Mouse (Mus musculus) urinary bladder, postnatal 14 days (tissue): ENCODE data around the gene Tgfbr1.
A peak's percentile ranks its signal among the peaks of the same experiment; 100 is the strongest.

Source experiments
- DNase-seq: peaks from one replicate; pipeline ENCODE4 v3.0.0; 2021; ENCODE audit warnings: low spot score

Gene Tgfbr1

DNA sequence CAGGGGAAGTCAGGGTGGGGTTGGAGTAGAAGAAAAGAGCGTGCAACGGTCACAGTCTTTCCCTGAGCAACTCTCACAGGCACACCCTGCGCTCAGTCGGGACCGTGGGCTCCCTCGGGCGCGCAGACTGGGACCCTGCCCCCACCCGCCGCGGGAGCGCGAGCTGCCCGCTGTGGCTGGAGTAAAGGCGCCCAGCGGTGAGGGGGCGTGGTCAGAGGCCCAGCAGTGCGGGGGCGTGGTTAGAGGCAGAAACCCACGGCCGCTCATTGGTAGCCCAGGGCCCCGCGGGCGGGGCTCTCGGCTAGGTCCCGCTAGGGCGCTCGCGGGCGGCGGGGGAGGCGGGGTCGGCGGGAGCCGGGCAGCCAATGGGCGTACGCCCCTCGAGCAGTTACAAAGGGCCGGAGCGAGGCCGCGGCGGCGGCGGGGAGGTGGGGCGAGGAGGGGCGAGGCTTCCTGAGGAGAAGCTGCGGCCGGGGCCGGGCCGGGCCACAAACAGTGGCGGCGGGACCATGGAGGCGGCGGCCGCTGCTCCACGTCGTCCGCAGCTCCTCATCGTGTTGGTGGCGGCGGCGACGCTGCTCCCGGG is at the start of gene Tgfbr1:
Gene Tgfbr1, plus strand, starts transcription at position 420 of the 586 bp plus-strand sequence.
- DNase-seq: peak; percentile 99

DNA sequence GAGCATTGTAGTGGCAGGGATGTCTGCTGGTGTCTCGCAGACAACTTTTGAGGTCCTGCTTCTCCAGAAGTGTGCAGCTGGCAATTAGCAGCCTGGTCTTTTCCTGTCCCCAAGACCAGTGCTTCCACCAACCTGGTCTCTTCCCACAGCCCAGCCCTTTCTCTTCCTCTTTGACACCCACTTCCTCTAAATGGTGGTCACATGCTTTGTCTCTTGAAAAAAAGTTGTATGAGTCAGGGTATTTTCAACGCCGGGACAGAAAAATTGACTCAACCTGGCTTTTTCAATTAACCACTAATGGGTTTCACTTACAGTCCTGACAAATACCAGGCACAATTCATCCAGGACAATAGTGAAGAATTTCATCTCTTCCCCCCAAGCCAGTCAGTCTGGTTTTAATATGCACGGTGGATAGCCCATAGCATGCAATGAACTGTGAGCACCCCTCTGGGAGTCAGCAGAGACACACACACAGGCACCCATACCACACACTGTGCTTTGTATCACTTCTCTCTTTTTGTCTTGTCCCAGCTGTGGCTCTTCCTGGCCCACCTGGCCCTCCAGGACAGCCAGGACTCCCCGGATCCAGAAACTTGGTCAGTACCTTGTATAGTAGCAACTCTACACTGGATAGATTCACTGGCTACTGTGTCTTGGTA is 49.6 kb upstream of the Tgfbr1 start:
- no peak for DNase-seq

DNA sequence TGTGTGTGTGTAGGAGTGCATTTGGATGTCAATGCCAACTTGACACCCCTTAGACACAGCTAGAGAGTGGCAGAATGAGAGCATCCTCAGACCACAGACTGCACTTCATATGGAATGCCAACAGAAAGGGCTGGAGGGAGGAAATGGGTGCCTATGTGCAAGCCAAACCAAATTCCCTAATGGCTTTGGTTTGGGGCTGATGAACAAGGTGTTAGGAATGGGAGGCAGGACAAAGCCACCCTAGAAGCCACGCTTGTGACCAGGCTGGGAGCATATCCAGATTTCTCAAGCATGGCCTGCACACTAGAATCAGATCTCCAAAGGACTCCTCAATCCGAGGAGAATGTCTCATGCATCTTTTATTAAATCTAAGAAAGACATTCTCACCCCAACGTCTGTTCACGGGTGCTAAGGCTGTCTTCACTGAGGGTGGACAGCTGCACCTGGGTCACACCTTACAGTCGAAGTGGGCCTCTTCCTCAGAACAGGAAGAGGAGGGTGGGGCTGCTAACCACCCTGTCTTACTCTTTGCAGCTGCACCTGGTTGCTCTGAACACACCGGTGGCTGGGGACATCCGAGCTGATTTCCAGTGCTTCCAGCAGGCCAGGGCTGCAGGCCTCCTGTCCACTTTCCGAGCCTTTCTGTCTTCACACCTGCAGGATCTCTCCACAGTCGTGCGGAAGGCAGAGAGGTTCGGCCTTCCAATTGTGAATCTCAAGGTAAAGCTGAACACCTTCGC is 43.0 kb upstream of the Tgfbr1 start:
- no peak for DNase-seq

DNA sequence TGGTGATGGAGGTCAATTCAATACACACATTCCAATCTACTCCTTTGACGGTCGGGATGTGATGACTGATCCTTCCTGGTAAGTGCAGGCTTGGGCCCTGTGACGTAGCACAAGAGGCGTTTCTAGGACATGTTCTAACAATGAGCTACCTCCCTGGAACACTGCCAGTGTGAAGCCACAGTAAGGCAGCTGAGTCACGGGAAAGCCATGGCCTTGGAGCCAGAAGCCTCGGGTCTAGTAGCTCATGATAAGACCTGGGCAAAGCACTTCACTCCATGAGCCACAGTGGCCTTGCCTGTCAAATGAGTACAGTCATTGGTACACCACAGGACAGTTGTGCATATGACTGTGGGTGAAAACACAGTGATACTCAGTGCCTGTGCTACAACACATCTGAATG is 42.2 kb upstream of the Tgfbr1 start:
- peak; percentile 83 for DNase-seq

DNA sequence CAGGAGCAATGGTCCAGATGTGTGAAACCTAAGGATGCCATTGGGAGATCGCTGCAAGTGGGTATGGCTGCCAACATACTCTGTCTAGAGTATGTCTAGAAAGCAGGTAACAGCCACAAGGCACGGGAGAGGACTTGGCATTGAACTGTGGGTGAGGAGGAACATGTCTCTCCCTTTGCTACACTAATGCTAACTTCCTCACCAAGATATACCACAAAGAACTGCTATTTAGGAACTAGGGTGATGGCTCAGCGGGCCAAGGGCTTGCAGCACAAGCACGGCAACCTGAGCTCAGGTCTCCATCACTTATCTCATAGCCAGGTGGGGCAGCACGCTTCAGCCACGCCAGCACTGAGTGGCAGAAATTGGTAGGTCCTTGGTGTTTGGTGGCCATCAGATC is 41.6 kb upstream of the Tgfbr1 start:
- DNase-seq: no peak

DNA sequence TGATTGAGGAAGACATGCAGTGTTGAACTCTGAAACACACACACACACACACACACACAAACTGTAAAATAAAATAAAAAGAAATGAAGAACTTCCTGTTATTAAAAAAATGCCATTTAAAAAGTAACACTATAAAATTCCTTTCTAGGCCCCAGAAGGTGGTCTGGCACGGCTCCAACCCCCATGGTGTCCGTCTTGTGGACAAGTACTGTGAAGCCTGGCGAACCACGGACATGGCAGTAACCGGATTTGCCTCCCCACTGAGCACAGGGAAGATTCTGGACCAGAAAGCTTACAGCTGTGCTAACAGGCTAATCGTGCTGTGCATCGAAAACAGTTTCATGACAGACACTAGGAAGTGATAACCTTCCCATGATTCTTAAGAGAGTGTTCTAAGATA is 41.1 kb upstream of the Tgfbr1 start:
- no peak for DNase-seq

DNA sequence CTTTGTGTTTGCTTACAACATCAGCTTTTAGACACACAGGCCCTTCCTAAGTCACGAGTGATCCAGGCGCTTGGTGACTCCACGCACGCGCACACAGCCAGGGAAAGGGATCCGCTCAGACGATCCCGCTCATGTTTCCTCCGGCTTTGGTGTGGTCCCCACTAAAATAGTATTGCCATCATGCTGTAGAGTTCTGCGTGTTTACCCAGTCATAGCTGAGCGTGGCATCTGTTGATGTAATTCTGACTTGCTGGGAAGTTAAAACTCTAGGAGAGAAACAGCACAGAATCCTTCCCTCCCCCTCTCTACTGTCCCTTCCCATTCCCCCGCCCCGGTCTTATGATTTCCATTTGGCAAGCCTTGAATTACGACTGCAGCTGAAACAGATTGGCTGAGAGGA is 40.3 kb upstream of the Tgfbr1 start:
- DNase-seq: no peak

DNA sequence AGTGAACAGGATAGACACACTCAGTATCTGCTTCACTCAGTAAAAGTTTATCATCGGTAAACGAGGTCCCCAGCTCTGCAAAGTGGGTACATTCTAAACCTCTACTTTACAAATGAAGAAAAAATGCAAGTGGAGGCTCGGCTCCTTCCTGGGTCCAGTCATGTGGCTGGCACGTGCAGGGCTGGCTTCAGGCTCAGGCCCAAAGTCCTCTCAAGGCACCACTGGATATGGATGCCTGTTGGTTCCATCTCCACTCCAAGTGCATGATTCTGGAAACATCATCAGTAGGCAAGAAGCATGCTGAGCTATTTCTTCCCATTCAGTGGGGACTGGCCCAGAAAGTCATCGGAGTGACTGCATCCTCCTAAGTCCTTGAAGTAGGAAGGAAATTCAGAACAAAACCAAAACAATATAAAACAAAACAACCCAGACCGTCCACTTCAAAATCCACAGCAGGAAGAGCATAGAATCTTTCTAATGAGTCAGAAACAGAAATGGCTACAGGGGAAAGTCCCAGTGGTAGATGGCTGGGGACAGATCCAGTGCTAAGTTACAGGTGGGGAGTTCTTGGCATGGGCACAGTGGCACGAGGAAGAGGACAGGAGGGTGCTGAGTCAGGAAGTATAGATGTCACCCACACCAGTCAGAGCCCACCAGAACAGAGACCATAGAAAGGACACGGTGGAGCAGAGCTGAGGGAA is 39.2 kb upstream of the Tgfbr1 start:
- no peak for DNase-seq

DNA sequence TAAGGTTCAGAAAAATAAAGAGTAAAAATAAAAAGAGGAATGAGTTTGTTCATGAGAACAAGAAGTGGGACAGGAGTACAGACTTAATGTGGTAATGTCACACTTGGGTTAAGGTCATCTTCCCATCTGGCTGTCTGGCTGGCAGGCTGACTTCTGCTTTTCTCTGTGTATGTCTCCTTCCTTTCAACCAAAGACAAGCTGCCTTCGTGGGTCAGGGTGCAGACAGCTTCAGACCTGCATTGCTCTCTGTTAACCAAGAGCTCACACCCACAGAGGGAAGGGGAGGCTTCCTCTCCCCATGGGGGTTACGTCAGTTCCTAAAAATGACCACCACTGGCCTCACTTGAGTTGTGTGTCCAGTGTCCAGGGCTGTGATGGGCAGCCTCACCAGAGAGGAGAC is 37.6 kb upstream of the Tgfbr1 start:
- no peak for DNase-seq

DNA sequence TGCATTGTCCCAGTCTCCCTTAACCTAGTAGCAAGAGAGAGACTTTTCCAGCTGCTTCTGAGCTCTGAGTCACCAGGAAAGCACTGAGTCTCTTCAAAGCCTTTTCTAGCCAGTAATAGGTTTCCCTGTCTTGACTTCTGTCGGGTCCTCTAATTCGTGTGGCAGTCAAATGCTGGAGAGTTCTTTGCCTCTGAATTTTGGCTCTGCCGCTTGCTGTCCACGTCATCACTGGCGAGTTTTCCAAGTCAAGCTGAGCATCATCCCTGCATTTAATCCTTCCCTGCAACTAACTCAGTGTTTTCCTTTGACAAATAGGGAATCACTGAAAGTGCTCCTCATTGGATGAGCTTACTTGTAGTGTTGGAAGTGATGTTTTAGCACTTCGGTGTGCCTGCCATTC is 36.6 kb upstream of the Tgfbr1 start:
- DNase-seq: peak; percentile 42

DNA sequence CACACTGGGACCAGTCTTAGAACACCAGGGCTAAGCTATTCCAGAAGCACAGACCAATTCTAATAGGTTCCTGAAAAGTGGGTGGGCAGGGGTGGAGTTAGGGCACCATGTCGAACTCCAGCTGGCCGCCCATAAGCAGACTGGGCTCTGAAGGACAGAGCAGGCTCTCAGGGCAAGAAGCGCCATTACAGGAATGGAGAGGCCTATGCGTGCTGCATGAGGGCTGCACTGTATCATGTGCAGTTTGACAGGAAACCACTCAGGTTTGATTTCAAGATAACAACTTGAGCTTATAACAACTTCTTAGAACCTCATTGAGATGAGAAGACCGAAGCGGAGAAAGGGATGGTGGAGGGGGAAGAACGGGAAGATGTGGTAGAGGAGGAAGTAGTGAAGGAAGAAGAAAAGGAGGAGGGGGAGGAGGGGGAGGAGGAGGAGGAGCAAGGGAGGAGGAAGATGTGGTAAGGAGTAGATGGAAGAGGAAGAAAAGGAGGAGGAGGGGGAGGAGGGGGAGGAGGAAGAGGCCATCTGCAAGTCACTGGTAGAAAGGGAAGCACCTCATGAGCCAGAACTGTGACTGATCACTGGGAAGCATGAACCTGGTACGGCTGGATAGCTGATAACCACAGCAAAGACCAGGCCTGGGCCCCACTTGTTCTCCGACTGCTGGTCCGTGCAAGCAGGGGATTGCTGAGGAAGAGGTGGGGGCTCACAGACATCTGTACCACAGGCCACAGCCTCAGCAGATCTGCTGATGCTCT is 33.3 kb upstream of the Tgfbr1 start:
- no peak for DNase-seq

DNA sequence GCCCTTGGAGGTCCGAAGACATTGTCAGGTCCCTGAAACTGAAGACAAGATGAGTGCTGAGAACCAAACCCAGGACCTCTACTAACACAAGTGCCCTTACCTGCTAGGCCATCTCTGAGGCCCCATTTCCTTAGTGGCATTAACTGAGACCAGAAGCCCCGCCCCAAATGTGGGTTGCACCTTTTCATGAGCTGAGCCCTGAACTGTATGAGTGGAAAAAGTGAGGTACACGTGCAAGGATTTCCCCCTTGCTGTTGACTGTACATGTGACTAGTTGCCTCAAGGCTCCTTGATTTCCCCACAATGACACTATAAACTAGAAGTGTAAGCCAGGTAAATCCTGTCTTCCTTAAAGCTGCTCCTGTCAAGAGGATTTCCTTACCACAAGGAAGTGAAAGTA is 30.7 kb upstream of the Tgfbr1 start:
- no peak for DNase-seq

DNA sequence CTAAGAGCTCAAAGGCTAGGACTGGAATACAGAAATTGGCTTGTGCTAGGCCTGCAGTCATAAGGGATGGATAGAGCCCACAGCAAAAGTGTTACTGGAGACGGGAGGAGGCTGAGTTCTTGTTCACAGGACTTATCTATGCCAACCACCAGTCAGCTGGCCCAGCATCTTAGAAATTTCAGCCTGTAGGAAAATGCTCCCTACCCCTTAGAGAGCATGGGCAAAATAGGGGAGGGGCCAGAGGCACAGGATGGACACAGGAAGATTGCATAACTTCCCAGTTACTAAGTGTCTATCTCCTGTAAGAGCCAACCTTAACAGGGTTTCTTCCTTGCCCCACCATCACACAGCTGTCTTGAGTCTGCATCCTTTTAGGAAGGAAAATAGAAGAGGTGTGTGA is 28.8 kb upstream of the Tgfbr1 start:
- DNase-seq: no peak

DNA sequence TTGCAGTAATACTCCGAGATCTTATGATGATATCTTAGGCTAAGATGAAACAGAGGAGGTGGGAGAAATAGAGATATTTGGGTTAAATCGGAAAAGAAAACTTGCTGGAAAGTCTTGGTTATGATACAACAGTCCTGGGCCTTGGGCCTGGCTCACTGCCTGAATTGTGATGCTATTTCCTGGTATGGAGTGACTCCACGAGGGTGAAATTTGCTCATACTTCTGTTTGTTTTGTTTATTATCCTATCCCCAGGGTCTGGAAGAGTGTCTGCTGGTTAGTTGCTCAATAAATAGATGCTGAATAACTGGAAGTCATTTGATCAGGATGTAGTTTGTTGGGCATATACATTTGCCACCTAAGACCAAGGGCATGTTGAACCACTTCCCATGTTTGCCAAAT is 25.2 kb upstream of the Tgfbr1 start:
- DNase-seq: no peak

DNA sequence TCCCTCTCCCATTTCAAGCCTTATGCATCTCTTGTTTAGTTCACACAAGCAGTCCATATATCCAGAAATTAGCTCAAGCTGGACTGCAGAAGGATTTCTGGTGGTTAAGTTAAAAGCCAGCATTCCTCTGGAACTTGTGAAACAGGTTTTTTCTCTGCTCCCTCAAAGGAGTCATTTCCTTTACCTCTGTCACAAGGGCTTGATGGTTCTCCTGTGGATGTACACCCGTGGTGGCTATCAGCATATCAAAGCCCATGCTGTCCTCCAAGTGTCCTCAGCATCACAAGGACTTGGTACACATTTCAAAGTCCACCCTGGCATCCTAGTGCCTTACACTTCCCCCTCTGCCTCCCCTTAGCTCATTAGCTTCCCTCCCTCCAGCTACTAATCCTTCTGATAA is 23.7 kb upstream of the Tgfbr1 start:
- no peak for DNase-seq

DNA sequence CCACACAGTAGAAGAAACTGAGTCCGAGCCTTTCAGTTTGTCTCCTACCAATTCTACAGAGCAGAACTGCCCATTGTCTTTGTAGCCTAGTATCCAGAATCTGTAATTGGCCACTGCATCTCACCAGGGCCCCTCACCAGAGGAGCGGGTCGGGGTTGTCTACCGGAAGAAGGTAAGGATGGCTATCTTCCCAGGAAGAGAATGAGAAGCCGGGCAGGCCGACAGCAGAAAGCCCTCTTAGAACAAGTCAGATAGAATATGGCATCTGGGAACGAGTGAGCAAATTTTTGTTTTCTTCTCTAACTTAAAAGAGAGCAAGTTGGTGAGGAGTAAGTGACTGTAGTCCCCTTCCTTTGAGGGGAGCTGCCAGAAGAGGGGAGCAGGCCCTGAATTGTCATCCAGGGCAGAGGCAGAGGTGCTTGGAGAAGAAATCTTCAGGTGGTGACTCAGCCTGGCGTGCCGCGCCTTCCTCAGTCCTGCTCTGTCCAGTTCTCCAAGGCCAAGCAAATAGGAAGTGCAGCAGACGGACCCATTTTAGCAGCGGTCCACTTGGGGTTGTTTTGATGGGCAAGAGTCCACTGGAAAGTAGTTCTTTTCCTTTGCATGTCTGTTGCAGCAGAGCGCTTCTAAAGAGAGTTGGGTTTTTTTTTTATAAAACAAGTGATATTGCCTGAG is 22.5 kb upstream of the Tgfbr1 start:
- peak; percentile 32 for DNase-seq

DNA sequence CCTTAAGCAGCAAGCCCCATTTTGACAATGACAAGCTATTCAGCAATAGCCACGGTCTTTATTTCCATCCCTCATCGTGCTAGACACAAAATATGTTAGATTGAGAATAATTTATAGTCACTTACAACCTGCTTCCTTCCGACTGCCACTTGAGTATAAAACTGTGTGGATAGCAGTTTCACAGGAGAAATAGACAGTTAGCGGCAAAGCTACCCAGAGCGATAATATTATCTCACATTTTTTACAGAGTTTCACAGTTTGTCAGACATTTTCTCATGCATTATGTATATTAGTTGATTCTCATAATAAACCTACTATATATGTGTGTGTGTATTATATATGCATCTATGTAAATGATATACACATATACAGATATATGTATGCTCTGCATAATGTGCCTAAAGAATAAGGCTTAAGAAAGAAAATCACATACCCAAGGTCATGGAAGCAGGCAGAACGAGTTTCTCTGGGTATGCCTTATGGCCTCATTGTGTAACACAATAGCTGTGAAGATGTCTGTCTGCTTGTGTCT is 20.1 kb upstream of the Tgfbr1 start:
- no peak for DNase-seq

DNA sequence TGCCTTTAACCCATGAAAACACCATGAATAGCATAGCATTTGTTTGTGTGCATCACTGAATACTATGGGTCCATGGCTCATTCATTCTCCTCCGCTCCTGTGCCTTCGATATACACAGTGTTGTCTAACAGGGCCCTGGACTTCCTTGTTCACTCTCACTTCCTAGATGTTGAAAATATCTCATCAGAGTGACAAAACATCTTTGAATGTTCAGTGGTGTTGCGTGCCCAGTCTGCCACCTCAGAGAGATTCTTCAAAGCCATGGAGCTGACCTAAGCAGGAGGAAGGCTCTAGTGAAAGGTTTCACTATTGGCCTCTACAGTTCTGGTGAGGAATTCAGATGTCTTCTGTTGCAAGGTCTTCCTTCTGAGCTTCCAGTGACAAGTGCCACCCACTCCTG is 19.5 kb upstream of the Tgfbr1 start:
- DNase-seq: no peak

DNA sequence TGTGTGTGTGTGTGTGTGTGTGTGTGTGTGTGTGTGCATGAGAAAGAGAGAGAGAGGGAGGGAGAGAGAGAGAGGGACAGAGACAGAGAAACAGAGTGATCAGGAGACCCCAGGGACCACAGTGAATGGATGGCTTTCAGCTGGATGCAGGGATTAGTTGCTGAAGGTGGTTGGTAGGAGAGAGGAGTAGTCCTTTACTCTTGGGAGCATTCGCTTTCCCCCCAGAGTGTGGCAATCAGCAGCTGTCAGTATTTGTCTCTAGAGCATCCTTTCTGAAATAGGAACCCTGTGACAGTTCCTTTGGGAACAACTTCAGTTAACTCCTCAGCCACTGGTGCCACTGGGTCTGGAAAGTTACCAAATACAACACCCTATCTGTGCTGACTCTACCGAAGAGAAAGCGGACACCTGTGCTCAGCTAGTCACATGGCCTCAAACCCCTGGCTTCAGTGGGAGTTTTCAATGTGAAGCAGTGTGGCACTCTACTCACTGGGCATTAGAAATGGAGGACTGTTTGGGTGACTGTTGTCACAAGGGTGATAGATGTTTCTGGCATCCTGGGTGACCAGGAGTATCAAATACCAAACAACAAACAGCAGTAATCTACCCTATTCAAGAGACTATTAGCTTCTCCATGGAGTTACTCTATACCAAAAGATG is 16.0 kb upstream of the Tgfbr1 start:
- DNase-seq: no peak

DNA sequence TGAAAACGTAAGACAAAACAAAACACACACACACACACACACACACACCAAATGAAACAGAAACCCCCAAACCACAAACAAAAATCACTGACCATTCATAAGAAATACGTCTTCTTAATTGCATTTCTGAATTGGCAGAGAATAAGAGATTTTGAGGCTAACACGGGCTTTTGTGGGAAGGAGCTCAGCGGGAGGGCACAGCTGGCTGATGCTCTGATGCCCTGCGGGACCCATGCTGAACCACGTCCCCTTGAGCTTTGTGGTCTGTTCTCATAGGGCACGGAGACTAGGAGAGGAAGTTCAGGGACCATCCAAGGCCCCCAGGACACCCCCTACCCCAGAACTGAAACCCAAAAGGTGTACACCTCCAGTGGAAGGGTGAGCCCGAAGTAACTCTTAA is 10.4 kb upstream of the Tgfbr1 start:
- no peak for DNase-seq

DNA sequence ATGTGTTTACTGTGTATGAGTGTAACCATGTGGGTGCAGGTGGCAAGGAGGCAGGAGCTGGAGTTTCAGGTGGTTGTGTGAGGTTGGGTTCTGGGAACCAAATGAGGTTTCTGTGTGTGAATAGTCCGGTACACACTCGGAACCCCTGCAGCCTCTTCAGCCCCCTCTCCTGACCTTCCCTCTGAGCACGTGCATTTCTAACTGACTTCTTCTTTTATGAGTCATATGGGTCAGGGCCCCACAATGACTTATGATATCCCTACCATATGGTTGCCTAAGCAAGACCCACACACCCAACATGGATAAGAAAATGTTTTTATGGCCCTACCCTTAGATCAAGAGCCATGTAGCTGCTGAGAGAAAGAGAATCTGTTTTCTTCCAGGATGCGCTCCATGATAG is 6.0 kb upstream of the Tgfbr1 start:
- no peak for DNase-seq
